Mouse (Mus musculus) megakaryocyte progenitor cell, adult 5-6 weeks (primary cell): ENCODE measurements around the gene Gm4707. TPM values are rescaled to one million over a fixed set of nuclear protein-coding genes. Genes with fewer than 3 reads are reported as not detected.
"Not testable (repeated sequence)": the region's sequence is repeated elsewhere in the genome, so short reads cannot be mapped to it uniquely, and the experiment has no call there.

Source experiments
- ATAC-seq: replicated peaks from 2 replicates; pipeline ENCODE4 v1.8.0; 2016; ENCODE audit warnings: mild to moderate bottlenecking, moderate TSS enrichment, inconsistent platforms; ENCODE audit not compliant: poor library complexity
- total RNA-seq, 2 experiments: library from RNA; stranded (forward) in 1 of 2; stranded (reverse) in 1 of 2; fragments of 157-497, 149-512 nt in 1 of 2; fragments of 200-1000 nt in 1 of 2; gene quantifications; 2 replicates each; pipeline versions ENCODE4 v1.2.3 to v1.2.4; 2015 to 2017

The Gm4707 gene
- total RNA-seq, 2 experiments from 2014 or later, result 4.0 to 4.3 TPM

GRCm38 (mm10) chr17:71445191-71445590, 14.5 kb downstream of the Gm4707 start:
- ATAC-seq, result peak; percentile 78

GRCm38 (mm10) chr17:71444718-71445117, 15.0 kb downstream of the Gm4707 start:
- 0 out of 2 replicates have a peak, but pooled peaks have one; percentile 20 for ATAC-seq

- ATAC-seq, result no peak
These were observed 15.6 kb downstream of the Gm4707 start for GRCm38 (mm10) chr17:71444126-71444525.

- ATAC-seq, result no peak
These were observed 16.4 kb downstream of the Gm4707 start for GRCm38 (mm10) chr17:71443273-71443672.

GRCm38 (mm10) chr17:71422502-71422901, 37.2 kb downstream of the Gm4707 start:
- not testable (repeated sequence) for ATAC-seq

GRCm38 (mm10) chr17:71419448-71419847, 40.3 kb downstream of the Gm4707 start:
- not testable (repeated sequence) for ATAC-seq

- ATAC-seq, result no peak
These were observed 42.7 kb downstream of the Gm4707 start for GRCm38 (mm10) chr17:71417008-71417407.

Other genes starting within 250 kb of the Gm4707 start
- 14.6 and 16.3 TPM in 2 replicates for gene Emilin2, start 147.9 kb downstream of the Gm4707 start, total RNA-seq (2015)
- gene Emilin2, start 147.9 kb downstream of the Gm4707 start, total RNA-seq (2017), result 20.0 and 23.5 TPM in 2 replicates
- gene Smchd1, start 15.4 kb upstream of the Gm4707 start, total RNA-seq (2015), result 162 and 180 TPM in 2 replicates
- 196 and 241 TPM in 2 replicates for gene Smchd1, start 15.4 kb upstream of the Gm4707 start, total RNA-seq (2017)
- 51.2 and 57.3 TPM in 2 replicates for gene Ndc80, start 66.9 kb upstream of the Gm4707 start, total RNA-seq (2015)
- gene Ndc80, start 66.9 kb upstream of the Gm4707 start, total RNA-seq (2017), result 75.0 and 91.7 TPM in 2 replicates
- not detected in 2 replicates for gene Spdya, start 92.1 kb upstream of the Gm4707 start, total RNA-seq (2015)
- not detected in 2 replicates for gene Spdya, start 92.1 kb upstream of the Gm4707 start, total RNA-seq (2017)
- 127 and 140 TPM in 2 replicates for gene Wdr43, start 156.0 kb upstream of the Gm4707 start, total RNA-seq (2015)
- gene Wdr43, start 156.0 kb upstream of the Gm4707 start, total RNA-seq (2017), result 312 and 380 TPM in 2 replicates
- gene Togaram2, start 213.3 kb upstream of the Gm4707 start, total RNA-seq (2015), result not detected in 2 replicates
- gene Togaram2, start 213.3 kb upstream of the Gm4707 start, total RNA-seq (2017), result 0.03 TPM in 1 of 2 replicates, not detected in the other